Mouse (Mus musculus) pancreas, adult 10 weeks (tissue): Measurements from ENCODE around the gene Twf1. TPM values are rescaled to one million over a fixed set of nuclear protein-coding genes. Genes with fewer than 3 reads are reported as not detected.

Source experiments
- polyA plus RNA-seq: library from polyadenylated mRNA; stranded (reverse); fragments of 350-450 nt; fragmentation: Illumina TruSeq; extraction: RNeasy Lipid Tissue Mini Kit (QIAGEN cat#74804); gene quantifications from one replicate; pipeline ENCODE4 v1.2.3, GENCODE M21; 2015; ENCODE audit warnings: low read depth, low replicate concordance; ENCODE audit not compliant: insufficient read depth

Gene Twf1
- polyA plus RNA-seq, result 10.5 TPM

DNA sequence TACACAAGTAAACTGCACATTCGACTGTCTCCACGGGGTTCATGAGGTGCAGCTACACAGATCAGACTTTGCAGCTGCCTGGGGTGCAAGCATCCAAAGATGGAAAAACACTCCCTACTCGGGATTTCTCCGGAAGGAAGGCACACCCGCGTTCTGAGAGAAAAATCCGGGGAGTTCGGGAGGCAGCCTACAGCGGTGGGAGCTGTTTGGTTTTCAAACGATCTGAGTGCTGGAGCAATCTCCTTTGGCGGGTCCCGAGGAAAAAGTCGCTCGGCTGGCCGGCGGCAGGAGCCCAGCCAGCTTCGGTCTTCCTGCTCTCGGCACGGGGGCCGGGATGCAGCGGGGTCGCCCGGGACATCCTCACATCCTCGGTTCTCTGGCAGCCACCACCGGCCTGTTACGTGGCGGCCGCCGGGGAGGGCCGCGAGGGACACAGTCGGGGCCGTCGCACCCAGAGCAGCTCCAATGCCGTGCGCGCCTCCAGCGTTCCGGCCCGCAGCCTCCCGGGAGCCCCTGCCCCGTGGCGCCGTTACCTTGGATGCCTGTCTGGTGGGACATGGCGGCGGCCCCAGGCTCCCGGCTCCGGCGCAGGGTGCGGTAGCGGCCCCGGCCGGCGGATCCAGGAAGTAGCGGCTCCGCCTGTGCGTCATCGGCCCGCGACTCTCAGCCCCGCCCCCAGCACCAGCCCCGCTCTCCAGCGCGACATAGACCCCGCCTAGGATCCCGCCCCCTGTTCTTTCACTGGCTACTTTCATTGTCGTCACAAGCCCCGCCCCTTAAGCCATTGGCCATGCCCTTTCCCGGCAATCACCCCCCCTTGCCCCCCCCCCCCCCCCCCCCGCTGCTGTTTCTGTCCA, at the start of gene Twf1:
Gene Twf1, minus strand, starts transcription at position 671 of the 857 bp plus-strand sequence.

GRCm38 (mm10) chr15:94628830-94629601, 39.3 kb upstream of the Twf1 start, which contains the start of gene Tmem117:
Gene Tmem117, plus strand, starts transcription at chr15:94629232.

GRCm38 (mm10) chr15:94543409-94544051, 46.2 kb downstream of the Twf1 start, which contains the start of the genes Pus7l and Irak4:
Gene Pus7l, minus strand, starts transcription at chr15:94543547.
Gene Irak4, plus strand, starts transcription at chr15:94543643.

Other genes starting within 250 kb of the Twf1 start
- not detected for gene Adamts20, start 124.5 kb downstream of the Twf1 start, polyA plus RNA-seq
- gene Pus7l, start 46.3 kb downstream of the Twf1 start, polyA plus RNA-seq, result 1.3 TPM
- 2.4 TPM for gene Irak4, start 46.2 kb downstream of the Twf1 start, polyA plus RNA-seq
- gene Tmem117, start 39.3 kb upstream of the Twf1 start, polyA plus RNA-seq, result 0.39 TPM